Mouse (Mus musculus) heart, embryonic 14.5 days (tissue): ENCODE results near the gene Thumpd2. TPM values are rescaled to one million over a fixed set of nuclear protein-coding genes. Genes with fewer than 3 reads are reported as not detected.
A peak's percentile ranks its signal among the peaks of the same experiment; 100 is the strongest.

Experiments
- ATAC-seq: fragments of 200-750 bp; cut with Nextera tagmentation; 2 replicates; pipeline ENCODE4 v1.8.0; 2017; ENCODE audit warnings: low read depth, moderate TSS enrichment; ENCODE audit not compliant: insufficient number of reproducible peaks, insufficient read depth, low FRiP score
- H3K27ac ChIP-seq, 2 experiments: fragments of 200-500 bp in 1 of 2; fragments of 300-500 bp in 1 of 2; sonication (generic) in 1 of 2; replicated peaks in 1 of 2; 2 replicates each; pipeline ENCODE4 v1.5.1; 2012 to 2014; ENCODE audit warnings: low read depth in 2 of 2, low read length in 2 of 2, control low read depth in 1 of 2, mild to moderate bottlenecking in 1 of 2, mixed read lengths in 1 of 2; ENCODE audit not compliant: control insufficient read depth in 1 of 2, insufficient read depth in 1 of 2
- H3K27me3 ChIP-seq: fragments of 300-500 bp; sonication (generic); 2 replicates; pipeline ENCODE4 v1.6.1; 2014; ENCODE audit warnings: mild to moderate bottlenecking, low read length, control low read depth; ENCODE audit not compliant: control insufficient read depth, insufficient read depth
- H3K36me3 ChIP-seq: fragments of 300-500 bp; sonication (generic); 2 replicates; pipeline ENCODE4 v1.6.1; 2014; ENCODE audit warnings: mild to moderate bottlenecking, control low read depth, low read length, mixed read lengths; ENCODE audit not compliant: control insufficient read depth, insufficient read depth
- H3K4me1 ChIP-seq, 2 experiments: fragments of 200-500 bp in 1 of 2; fragments of 300-500 bp in 1 of 2; sonication (generic) in 1 of 2; 2 replicates each; pipeline ENCODE4 v1.6.1; 2012 to 2014; ENCODE audit warnings: low read length in 2 of 2, control low read depth in 1 of 2, mixed read lengths in 1 of 2; ENCODE audit not compliant: control insufficient read depth in 2 of 2, insufficient read depth in 2 of 2
- H3K4me2 ChIP-seq: fragments of 300-500 bp; sonication (generic); 2 replicates; pipeline ENCODE4 v1.6.1; 2014; ENCODE audit warnings: mild to moderate bottlenecking, low read length
- H3K4me3 ChIP-seq, 2 experiments: fragments of 200-500 bp in 1 of 2; fragments of 300-500 bp in 1 of 2; sonication (generic) in 1 of 2; 2 replicates each; pipeline ENCODE4 v1.5.1; 2012 to 2014; ENCODE audit warnings: low read length in 2 of 2, mild to moderate bottlenecking in 2 of 2, control low read depth in 1 of 2, low read depth in 1 of 2, moderate library complexity in 1 of 2; ENCODE audit not compliant: control insufficient read depth in 1 of 2, insufficient read depth in 1 of 2
- H3K9ac ChIP-seq: fragments of 300-500 bp; sonication (generic); 2 replicates; pipeline ENCODE4 v1.6.1; 2014; ENCODE audit warnings: mild to moderate bottlenecking, low read length
- H3K9me3 ChIP-seq: fragments of 300-500 bp; sonication (generic); 2 replicates; pipeline ENCODE4 v1.6.1; 2016; ENCODE audit warnings: low read length, control low read depth; ENCODE audit not compliant: control insufficient read depth
- WGBS: fragments of 180-500 bp; shearing (Covaris S2); extraction: QIAGEN DNeasy Blood & Tissue Kit; methylation state at CpG from one replicate; pipeline ENCODE4 v1.1.7; 2014; 5-methylcytosine and 5-hydroxymethylcytosine counted together
- polyA plus RNA-seq: library from polyadenylated mRNA; unstranded; fragments of >200 nt; fragmentation: Nextera tagmentation; extraction: Ambion mirVana; gene quantifications from 2 replicates; pipeline ENCODE4 v1.2.1, GENCODE M21; 2014

Thumpd2 gene
- 11.1 and 11.3 TPM in 2 replicates for polyA plus RNA-seq

- no peaks in the 10 kb centered on the region for H3K9me3 ChIP-seq
- no peaks in the 10 kb centered on the region for H3K27me3 ChIP-seq
- peak within 1 kb of the TSS; percentile 30 to 79 for H3K27ac ChIP-seq
- ATAC-seq: peak; percentile 93
- under 1% methylated on average over 29 of the region's 29 CpGs for WGBS
- H3K4me1 ChIP-seq: peaks cover 2 to 18% of the 10 kb centered on the region in 2 experiments
- H3K36me3 ChIP-seq: peaks cover 3% of the 10 kb centered on the region; the same call in 1 of the 2 replicates
- peak within 1 kb of the TSS; percentile 98 for H3K9ac ChIP-seq
- peak within 1 kb of the TSS; percentile 73 for H3K4me2 ChIP-seq
- H3K4me3 ChIP-seq: peak within 1 kb of the TSS; percentile 82 to 93
These were observed at the start of gene Thumpd2 for GRCm38 (mm10) chr17:81064979-81065311. Gene Thumpd2 (minus strand): TSS chr17:81065082.

DNA sequence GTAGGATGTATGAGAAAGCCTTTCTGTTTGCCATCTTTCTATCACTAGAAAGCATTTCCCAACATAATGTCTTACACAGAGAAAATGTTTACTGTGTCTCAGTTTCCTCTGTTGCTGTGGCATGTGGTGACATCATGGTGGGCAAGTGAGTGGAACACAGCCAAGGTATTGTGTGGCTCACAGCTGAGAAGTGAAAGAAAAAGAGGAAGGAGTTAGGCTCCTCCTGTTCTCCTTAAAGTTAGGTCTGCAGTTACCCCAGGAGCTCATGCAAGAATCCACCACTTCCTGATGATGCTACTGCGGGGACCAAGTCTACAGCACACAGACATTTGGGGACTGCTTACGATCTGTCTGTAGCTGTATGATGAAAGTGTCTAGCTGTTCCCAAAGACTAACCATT, 39.4 kb upstream of the Thumpd2 start:
- Histone ChIP-seq H3K4me3 (no peak overlapping the region), H3K36me3 (no peaks in the 10 kb centered on the region), H3K27me3 (no peaks in the 10 kb centered on the region), H3K4me1 (no peaks in the 10 kb centered on the region), H3K9ac (no peak overlapping the region), H3K9me3 (no peaks in the 10 kb centered on the region), H3K27ac (no peak overlapping the region), H3K4me2 (no peak overlapping the region)
- 83% methylated on average over 2 of the region's 2 CpGs for WGBS
- no peak for ATAC-seq

DNA sequence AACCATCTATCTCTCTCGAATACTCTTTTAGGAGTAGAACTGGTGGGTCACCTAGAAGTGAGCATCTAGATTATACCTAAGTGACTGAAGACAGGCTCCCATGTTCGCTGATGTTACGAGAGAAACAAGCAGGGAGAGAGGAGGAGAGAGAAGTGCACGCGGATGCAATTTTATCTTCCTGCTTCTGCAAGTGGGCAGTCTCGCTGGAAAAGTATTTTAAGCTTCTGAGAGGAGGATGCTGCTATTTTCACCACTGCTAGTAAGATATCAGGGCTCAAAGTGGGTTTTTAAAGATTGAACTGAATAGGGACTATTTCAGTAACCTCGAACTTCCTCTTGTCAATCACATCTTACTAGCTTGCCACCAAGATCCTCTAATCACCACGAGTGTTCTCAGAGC, 38.0 kb upstream of the Thumpd2 start:
- Histone ChIP-seq H3K9ac (no peak overlapping the region), H3K36me3 (no peaks in the 10 kb centered on the region), H3K27ac (no peak overlapping the region), H3K9me3 (no peaks in the 10 kb centered on the region), H3K27me3 (no peaks in the 10 kb centered on the region), H3K4me2 (no peak overlapping the region), H3K4me1 (no peaks in the 10 kb centered on the region), H3K4me3 (no peak overlapping the region)
- ATAC-seq: no peak
- WGBS: 17% methylated on average over 8 of the region's 8 CpGs

- no peaks in the 10 kb centered on the region for H3K27me3 ChIP-seq
- H3K4me3 ChIP-seq: no peak overlapping the region
- H3K27ac ChIP-seq: no peak overlapping the region
- no peak overlapping the region for H3K4me2 ChIP-seq
- no peaks in the 10 kb centered on the region for H3K9me3 ChIP-seq
- ATAC-seq: no peak
- H3K9ac ChIP-seq: no peak overlapping the region
- H3K4me1 ChIP-seq: no peaks in the 10 kb centered on the region
- H3K36me3 ChIP-seq: no peaks in the 10 kb centered on the region
These were observed 33.6 kb upstream of the Thumpd2 start for GRCm38 (mm10) chr17:81098444-81098843.

- H3K4me2 ChIP-seq: no peak overlapping the region
- WGBS: 87% methylated on average over 2 of the region's 2 CpGs
- H3K4me1 ChIP-seq: no peaks in the 10 kb centered on the region
- H3K27ac ChIP-seq: no peak overlapping the region
- H3K27me3 ChIP-seq: no peaks in the 10 kb centered on the region
- no peaks in the 10 kb centered on the region for H3K36me3 ChIP-seq
- H3K9ac ChIP-seq: no peak overlapping the region
- H3K4me3 ChIP-seq: no peak overlapping the region
- no peak for ATAC-seq
- no peaks in the 10 kb centered on the region for H3K9me3 ChIP-seq
These were observed 31.6 kb upstream of the Thumpd2 start for GRCm38 (mm10) chr17:81096490-81096889.

GRCm38 (mm10) chr17:81092794-81093193, 27.9 kb upstream of the Thumpd2 start:
- no peak overlapping the region for H3K9ac ChIP-seq
- H3K4me1 ChIP-seq: no peaks in the 10 kb centered on the region
- 82% methylated on average over 5 of the region's 5 CpGs for WGBS
- H3K27me3 ChIP-seq: no peaks in the 10 kb centered on the region
- no peak overlapping the region for H3K4me3 ChIP-seq
- ATAC-seq: no peak
- H3K27ac ChIP-seq: no peak overlapping the region
- no peak overlapping the region for H3K4me2 ChIP-seq
- H3K36me3 ChIP-seq: no peaks in the 10 kb centered on the region
- H3K9me3 ChIP-seq: no peaks in the 10 kb centered on the region

DNA sequence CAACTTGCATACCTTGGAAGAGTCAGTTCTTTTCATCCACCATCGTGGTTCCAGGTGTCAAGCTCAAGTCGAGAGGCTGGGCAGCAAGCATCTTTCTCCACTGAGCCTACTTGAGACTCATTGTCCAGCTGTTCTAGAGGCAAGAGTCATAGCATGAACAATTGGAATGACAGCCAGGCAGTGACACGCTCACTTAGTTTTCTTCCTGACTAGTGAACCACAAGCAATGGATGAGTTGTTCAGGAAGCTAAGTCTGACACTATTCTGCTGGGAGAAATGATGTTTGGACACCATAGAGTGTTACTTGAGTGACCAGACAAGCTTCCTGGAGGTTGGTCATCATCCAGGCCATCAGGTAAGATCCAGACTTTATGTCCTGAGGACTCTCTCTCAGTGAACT, 24.0 kb upstream of the Thumpd2 start:
- no peak overlapping the region for H3K4me3 ChIP-seq
- H3K9me3 ChIP-seq: no peaks in the 10 kb centered on the region
- H3K9ac ChIP-seq: no peak overlapping the region
- no peak for ATAC-seq
- no peaks in the 10 kb centered on the region for H3K27me3 ChIP-seq
- H3K27ac ChIP-seq: no peak overlapping the region
- H3K36me3 ChIP-seq: no peaks in the 10 kb centered on the region
- H3K4me1 ChIP-seq: no peaks in the 10 kb centered on the region
- 68% methylated on average over 3 of the region's 3 CpGs for WGBS
- H3K4me2 ChIP-seq: no peak overlapping the region

DNA sequence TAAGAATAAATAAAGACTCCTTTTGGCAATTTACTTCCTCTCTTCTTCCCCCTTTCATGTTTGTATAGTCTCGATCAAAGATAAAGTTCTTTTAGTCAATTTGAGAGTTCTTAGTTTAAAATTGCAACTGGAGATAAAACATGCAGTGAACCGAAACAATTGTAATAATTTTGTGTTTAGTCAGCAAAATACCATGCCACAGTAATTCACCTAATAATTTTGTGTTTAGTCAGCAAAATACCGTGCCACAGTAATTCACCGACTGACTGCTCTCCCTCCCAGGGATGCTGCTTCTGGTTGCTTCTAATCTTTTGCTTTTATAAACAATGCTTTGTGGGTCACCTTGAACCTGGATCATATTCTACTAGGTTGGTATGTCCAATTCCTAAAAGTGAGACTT, 22.9 kb upstream of the Thumpd2 start:
- Histone ChIP-seq H3K4me1 (no peaks in the 10 kb centered on the region), H3K9ac (no peak overlapping the region), H3K4me2 (no peak overlapping the region), H3K9me3 (no peaks in the 10 kb centered on the region), H3K27me3 (no peaks in the 10 kb centered on the region), H3K4me3 (no peak overlapping the region), H3K27ac (no peak overlapping the region), H3K36me3 (no peaks in the 10 kb centered on the region)
- ATAC-seq: no peak
- WGBS: 78% methylated on average over 4 of the region's 4 CpGs
